Mouse (Mus musculus): ENCODE measurements around the gene Cplx2.
A peak's percentile ranks its signal among the peaks of the same experiment; 100 is the strongest.

Cplx2 gene

DNA sequence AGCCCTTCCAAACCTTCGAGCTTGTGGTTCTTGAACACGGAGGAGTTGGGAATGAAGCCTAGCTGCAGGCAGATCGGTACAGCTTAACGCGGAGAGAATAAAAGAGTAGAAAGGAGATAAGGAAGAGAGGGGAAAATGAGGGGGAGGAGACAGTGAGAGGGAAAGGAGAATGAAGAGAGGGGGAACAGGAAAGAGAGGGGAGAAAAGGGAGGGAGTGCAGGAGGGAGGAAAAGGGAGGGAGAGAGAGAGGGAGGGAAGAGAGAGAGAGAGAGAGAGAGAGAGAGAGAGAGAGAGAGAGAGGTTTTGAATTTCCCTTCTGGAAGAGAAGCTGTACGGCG, at the start of gene Cplx2:
Gene Cplx2 (plus strand): TSS at position 301 of the 338 bp plus-strand sequence.
- DNase-seq (ENCODE audit: low spot score in 2 of 2) = no peak

DNA sequence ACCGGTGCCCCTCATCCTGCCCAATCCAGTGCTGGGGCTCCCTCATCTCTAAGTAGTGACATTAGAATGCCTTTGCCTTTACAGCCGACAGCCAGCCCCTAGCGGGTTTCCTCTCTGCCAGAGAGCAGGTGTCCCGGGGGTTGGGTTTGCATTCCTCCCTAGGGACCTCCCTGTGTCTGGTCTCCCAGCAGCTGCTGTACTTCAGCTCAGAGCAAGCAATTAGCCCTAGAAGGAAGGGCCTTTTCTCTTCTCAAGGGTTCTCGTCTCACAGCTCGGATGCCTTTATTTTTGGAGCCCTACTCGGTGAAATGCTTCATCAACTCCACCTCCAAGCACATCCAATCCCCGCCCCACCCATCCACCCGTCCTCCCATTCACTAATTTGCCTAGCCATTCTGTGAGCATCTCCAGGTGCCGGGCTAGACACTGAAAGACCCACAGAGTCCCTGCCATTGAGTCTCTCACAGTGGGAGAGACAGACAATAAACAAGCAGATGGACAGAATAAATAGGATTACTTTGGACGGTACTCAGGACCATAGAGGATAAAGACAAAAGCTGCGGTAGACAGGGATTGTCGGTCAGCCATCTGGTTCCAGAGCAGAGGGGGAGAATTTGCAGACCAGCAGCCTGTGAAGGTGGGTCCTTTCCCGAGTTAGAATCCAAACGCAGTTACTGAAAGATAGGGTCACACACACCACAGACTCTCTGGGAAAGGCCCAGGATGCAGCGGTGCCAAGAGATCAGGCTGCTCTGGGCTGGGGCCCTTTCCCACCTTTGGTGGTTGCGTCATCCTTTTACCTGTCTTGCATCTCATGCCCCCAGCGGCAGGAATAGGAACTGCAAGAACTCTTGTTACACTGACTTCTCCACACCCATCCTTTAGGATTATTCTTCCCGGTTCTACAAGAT, 48.5 kb upstream of the Cplx2 start:
- DNase-seq (ENCODE audit: low spot score in 2 of 2) = no peak

DNA sequence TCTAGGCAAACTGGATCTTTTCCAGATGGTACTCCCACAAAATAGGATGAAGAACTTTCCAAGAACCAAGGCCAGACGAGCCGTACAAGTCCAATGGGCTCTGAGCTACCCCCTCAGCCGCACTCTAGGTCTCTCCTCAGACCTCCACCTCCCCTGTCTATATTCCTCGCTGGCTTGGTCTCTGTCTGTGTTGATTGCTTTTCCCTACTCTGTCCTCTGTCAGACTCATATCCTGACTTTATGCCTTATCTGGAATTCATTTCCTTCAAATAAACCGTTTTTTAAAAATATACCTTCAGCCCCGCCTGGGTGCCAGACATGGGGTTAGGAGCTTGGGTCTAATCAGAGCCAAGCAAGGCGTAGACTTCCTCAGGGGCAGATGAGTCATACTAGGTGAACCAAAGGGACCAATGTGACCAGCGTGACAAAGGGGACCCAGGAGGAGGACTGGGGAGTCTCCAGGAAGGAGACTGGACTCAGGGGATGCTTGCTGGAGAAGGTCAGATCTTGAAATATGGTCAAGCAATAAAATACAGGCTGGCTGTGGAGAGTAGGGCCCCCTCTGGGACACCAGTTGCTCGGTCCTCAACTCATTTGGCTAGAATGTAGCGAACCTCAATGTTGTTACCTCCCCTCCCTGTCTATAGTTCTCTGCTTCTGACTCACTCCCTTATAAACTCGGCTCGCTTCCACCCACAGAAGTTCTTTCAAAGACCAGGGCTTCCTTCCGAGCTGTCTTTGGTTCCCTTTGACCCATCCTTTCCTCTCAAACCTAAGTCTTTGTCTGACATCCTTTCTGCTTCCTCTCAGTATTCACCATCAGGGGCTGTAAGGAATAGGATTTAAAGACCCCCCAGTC, 47.6 kb upstream of the Cplx2 start:
- no peak for DNase-seq (ENCODE audit: low spot score in 2 of 2)

DNA sequence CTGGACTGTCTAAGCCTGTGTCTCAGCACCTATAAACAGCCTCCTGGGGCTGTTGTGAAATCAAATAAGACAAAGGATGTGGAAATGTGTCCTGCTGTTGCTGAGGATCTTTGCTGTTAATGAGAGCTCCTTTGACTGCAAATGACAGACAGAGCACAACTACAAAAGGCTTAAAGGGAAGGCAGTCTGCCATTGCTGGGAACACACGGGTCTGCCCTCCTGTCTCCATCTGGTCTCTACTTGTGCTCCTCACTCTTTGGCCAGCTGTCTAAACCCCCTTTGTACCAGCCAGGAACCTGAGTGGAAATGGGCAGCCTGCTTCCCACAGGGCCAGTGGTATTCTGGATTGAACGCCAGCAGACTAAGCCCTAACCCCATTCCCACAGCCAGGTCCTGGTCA, 47.0 kb upstream of the Cplx2 start:
- no peak for DNase-seq (ENCODE audit: low spot score in 2 of 2)

DNA sequence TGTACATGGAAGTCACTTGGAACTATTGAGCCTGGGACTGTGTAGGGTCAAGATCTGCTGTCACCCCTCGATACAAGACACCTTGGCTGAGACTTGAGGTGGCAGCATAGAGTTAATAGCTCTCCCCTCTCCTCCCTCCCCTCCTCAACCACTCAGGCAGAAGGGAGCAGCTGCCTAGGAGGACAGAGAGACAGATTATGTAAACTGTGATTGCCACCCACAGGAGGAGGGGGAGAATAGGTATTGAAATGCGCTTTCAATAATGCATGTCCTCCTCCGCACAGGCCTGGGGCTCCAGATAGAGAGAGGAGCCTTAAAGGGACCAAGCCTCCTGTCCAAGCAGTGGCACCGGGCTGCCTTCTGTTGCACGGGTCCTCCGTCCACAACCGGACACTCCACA, 45.3 kb upstream of the Cplx2 start:
- DNase-seq (ENCODE audit: low spot score in 2 of 2) = no peak

DNA sequence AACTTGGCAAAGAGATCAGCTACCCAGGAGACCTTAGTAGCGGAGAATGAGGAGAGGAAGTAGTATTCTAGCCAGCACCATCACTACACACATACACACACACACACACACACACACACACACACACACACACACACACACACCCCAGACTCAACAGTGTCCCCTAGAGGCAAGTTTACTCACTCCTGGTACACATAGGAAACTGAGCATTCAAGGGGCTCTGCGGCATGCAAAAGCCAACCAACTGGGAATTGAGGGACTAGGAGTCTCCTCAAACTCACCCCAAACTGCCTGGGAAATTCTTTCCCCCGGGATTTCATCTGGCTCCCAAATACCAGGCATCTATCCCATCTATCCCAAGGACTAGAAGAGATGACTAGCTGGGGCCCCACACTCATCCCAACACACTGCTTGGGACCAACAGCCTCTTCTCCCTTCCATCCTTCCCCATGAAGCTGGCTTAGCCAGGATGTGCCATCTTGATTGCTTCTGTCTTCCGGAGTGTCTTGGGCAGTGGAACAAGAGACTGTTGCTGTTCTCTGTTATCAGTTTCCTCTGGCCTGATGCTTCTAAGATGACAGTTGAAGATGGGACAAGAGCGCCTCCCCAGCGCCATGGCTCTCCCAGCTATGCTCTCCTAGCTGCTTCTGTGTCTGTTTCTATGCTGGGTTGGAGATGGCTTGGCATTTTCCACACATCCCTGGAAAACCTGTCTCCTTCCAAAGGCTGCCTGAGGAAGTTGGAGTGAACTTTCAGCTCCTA, 44.3 kb upstream of the Cplx2 start:
- no peak for DNase-seq (ENCODE audit: low spot score in 2 of 2)

DNA sequence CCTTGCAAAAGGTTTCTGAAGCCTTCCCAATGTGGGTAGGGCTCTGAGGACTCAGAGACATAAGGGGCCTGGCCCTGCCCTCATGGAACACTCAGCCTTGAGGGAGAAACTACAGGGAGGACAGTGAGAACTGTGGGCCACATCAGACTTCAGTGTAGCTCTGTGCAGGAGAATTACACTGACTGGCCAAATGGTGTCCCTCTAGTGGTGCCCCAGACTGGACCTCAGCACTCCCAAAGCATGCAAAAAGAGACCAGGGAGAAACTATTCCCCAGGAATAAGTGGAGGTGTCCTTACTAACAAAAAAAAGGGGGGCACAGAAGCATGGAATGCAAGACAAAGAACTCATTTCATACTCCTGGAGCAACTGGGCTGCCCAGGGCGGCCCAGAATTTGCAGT, 43.1 kb upstream of the Cplx2 start:
- no peak for DNase-seq (ENCODE audit: low spot score in 2 of 2)

DNA sequence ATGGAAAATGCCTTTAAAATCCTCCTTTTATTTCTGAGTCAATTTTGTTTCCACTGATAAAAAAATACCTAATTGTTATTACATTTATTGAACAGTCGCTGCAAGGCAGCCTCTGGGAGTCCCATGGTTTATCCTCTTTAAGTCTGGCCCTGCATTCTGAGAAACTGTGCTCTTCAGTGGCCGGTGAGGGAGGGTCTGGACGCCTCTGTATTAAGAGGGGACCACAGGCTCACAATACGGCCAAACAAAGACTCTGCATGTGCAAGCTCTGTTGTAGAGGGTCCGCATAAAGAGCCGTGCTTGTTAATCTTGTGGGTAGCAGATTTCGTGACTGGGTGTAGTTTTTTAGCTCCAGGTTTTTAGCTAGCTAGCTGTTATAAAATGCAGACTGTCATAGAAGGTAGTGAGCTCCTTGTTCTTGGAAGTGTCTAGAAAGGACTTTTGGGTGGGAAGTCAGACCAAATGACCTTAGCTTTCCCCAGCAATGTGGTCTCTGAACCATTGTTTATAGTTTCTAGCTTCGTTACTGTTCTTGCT, 42.1 kb upstream of the Cplx2 start:
- DNase-seq (ENCODE audit: low spot score in 2 of 2) = no peak

DNA sequence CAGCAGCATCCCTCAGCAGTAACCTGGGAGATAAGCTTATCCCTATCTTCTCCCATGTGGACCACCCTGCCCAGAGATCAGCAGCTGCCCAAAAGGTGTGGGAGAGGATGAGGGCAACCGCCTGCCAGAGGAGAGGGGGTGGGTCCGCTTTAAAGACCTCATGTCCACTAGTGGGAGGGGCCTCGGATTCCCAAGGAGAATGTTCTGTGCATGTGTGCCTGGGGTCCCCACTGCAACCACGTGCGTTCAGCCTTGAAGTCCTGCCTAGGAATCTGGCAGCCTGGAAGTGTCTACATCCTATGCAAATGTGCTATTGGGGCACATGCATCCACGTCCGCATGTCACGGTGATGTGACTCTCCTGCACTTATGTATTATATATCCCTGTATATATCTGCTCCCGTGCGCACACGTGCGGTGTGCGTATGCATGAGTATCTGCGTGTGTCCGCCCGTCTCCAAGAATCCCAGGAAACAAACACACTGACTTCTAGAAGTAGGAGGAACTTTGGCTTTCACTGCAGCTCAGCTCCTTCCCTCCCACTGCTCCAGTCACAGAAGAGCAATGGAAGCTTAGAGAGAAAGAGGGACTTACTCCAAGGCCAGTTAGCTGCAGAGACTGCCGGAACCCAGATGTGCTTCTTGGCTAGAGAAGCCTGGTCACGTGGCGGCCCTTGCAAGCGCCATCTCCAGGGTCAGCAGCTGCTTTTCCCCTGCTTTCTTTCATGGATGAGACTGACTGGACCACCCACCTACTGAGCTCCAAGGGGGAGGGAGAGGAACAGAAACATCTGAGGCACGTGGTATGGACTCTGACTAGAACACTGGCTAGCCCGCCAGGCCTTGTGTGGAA, 39.1 kb upstream of the Cplx2 start:
- peak; percentile 77 to 85 for DNase-seq (ENCODE audit: low spot score in 2 of 2)

DNA sequence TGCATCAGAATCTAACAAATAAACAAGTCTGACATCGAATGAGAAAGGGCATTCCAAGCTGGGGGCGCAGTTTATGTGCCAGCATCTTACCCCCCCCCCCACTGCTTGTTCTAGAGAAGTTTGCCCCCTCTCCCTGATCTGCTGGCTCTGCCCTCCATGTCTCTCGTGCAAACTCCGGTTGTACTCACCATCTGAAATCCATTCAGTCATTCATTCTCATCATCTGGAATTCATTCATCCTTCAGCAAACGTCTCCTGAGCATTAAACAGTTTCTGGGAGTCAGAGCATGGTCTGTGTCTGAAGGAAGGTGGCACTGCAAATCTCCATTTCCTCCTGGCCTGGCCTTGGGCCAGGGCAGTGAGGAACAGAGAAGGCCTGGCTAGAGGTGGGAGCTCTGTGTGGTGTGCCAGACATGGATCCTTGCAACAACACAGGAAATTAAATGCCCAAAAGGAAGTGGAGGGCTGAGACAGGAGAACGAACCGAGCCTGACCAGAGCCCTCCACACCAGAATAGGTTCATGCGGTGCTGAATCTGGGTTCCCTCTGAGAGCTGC, 38.1 kb upstream of the Cplx2 start:
- DNase-seq (ENCODE audit: low spot score in 2 of 2) = no peak

DNA sequence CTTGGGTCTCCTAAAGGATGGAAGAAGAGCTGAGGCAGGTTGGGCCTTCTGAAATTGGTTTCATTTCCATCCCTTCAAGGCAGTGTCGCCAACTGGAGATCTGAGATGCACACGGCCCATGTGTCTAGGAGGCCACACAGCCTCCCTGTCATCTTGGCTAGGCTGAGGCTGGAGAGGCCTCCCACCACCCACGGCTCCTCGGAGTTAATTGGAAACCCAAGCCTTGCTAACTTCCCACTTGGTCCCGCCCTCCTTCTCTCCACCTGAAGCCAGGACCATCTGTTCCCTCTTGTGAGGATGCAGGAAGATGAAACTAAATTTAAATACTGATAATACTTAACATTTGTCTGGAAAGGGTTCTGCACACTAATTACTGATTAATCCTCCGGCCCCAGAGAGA, 34.1 kb upstream of the Cplx2 start:
- no peak for DNase-seq (ENCODE audit: low spot score in 2 of 2)

DNA sequence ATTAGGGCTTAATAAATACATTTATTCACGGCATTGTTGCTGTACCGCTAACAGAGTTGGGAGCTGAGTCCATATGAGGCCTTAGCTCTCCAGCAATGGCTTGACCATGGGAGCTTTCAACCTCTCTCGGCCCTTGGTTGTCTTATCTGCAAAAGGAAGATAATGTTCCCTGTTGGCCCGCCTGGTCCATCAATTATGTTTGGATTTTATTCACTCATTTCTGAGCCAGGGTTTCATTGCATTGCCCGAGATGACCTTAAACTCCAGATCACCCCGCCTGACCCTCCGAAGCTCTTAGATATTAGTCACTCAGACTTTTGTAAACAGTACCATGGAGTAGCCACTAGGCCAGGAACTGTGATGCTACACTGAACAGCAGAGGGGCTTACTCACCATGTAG, 33.6 kb upstream of the Cplx2 start:
- DNase-seq (ENCODE audit: low spot score in 2 of 2) = no peak

DNA sequence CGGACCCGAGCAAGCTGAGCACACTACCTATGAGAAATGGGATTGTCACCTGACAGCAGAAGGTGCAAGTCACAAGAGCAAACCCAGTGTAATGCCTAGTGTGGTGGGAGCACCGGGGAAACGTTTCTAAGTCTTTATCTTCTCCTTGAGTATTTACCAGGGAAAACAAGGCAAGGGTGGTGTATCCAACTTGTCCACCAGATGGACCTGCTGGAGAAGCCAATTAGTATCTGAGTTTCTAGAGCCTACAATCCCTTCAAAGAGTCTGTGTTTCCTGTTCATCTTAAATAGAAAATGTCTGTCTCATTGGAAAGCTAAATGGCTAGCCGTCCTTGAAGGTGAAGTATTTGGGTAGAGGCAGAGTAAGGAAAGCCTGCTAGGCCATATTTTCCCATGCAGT, 32.3 kb upstream of the Cplx2 start:
- DNase-seq (ENCODE audit: low spot score in 2 of 2) = no peak

DNA sequence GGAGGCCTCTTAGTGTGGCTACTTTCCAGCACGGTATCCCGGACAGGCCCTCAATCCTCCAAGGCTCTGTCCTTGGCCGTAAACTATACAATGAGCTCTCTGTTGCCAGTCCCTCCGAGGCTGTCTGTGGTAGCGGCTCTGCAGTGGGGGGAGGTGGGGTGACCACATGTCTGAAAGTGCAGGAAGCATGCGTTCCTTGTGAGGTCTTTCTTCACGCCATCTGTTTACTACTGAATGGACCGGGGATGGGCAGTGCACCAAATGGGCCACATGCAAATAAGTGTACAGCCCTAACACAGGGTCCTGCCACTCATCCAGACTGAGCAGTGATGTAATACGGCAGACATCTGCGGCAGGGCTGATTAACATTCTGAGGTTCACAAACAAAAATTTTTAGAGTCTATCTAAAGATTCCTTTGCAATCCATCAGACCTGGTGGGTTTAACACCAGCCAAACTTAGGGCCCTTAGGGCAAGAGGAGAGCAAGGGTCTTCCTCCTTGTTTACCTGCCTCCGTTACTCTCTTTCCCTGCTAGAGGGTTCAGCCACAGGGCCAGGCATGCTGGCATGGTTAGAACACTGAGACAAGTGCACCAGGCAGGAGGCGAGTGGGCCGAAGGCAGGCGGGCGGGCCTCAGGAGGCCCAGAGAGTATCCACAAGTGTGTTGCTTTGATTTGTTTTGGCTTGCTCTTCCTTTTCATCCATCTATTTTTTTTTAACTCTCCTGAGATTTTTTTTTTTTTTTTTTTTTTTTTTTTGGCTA, 25.1 kb upstream of the Cplx2 start:
- DNase-seq (ENCODE audit: low spot score in 2 of 2) = no peak

DNA sequence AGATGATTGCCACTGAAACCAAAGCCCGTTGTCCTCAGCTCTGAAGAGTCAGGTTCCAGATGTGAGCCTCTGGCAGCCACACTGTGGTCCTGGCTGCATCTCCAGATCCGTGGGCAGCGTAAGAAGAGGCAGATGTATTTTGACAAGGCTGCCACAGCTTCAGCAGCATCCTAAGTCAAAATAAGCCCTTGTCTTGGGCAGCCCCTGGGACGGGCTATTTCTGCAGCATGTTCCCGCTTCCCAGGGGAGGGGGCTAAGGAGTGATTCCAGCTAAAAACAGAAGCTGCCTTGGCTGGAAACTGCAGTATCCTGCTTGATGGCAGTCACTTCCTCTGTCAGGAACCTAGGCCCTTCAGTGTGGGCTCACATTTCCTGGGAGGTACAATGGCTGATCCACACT, 23.1 kb upstream of the Cplx2 start:
- no peak for DNase-seq (ENCODE audit: low spot score in 2 of 2)

DNA sequence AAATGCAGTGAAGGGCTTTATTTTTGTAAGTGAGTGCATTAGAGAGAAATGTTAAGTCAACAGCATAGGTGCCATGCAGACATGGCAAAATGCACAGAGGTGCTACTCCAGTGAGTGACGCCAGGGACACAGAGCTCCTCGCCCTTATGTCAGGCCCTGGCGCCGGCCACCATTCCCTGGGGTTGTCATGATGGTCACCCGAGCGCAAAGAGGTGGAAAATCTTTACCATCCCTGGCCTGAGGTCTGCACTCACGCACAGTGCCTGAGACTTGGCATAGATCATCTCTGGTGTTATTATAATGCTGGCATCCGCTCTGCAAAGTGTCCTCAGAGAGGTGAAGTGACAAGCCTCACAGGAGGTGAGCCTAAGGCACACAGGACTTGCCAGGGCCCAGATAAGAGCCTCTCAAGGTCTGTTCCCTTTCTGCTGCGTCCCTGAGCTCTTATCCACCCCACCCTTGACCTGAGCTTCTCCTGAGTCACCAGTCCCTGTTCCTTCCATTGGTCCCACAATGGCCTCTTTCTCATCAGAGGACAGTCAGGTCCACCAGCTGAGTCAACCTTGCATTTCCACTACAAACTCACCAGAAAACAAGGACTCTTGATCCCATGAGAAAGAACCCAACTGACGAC, 21.9 kb upstream of the Cplx2 start:
- DNase-seq (ENCODE audit: low spot score in 2 of 2) = no peak

DNA sequence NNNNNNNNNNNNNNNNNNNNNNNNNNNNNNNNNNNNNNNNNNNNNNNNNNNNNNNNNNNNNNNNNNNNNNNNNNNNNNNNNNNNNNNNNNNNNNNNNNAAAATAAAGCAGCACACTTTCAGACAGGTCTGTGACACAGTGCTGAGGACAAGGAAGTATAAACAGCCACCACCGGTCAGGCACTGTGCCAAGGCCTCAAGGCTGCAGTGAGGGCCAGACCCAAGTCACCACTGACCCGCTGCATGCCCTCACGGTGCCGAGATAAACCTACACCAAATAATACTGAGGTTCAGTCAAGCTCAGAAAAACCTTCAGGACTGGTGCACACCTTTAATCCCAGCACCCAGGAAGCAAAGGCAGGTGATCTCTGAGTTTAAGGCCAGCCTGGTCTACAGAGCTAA, 13.7 kb upstream of the Cplx2 start:
- DNase-seq (ENCODE audit: low spot score in 2 of 2) = no peak

DNA sequence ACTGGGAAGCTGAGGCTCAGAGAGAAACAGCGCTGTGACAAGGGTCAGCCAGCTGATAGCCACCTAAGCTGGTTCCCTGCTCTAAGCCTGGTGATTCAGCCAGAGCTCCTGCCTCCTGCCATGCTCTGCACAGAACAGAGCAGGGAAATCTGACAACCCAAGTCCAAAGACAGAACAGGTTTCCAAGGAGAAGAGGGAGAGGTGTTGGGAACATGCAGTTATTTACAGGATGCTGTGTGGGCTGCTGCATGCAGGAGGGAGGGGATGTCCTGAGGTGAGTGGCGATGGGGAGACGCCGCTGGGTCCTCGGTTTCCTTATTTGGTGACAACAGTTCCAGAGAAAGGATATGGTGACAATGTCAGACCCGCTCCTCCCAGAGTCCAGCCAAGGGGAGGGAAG, 12.0 kb upstream of the Cplx2 start:
- no peak for DNase-seq (ENCODE audit: low spot score in 2 of 2)

DNA sequence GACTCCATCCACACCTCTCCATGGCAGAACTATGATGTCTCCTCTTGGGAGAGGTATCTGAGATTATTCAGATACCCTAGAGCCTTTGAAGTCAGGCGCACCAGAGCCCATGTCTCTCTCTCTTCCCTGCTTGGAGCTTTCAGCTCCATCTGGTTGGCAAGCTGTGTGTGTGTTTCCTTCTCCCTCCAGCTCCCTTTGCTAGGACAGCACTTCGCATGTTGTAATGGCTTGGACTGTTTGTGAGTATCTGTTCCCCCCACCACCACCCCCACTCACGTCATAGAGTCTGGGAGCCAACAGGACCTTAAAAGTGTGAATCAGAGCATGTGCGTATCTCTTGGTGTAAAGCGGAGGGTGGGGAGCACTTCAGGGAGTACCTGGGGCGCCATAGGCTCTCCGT, 6.5 kb upstream of the Cplx2 start:
- no peak for DNase-seq (ENCODE audit: low spot score in 2 of 2)

DNA sequence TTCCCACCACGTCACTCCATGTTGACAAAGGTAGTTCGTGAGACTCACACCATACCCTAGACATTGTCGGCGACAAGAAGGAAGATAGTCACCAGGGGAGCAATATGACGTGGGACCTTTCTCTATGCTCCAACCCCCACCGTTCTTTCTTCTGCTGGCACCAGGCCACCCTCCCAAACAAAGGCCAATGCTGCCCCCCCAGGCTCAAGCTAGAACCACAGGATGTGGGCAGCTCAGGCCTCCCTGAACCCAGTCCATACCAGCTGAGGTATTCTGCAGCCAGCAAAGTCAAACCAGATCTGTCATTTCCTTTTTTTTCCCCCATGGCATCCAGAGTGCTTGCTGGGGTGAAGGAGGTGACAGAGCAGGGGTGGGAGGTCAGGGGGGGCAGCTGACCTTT, 3.4 kb upstream of the Cplx2 start:
- DNase-seq (ENCODE audit: low spot score in 2 of 2) = no peak
